Mouse (Mus musculus) layer of hippocampus, adult 6 months (tissue): ENCODE measurements around the gene Dpysl4. TPM values are rescaled to one million over a fixed set of nuclear protein-coding genes. Genes with fewer than 3 reads are reported as not detected.

Experiments
- long read RNA-seq, 2 experiments: library from polyadenylated mRNA; unstranded; transcript quantifications; one replicate each; pipeline ENCODE4 v2.0.0; 2019 to 2020
- polyA plus RNA-seq: library from polyadenylated mRNA; unstranded; fragments of <200 nt; fragmentation: Nextera tagmentation; gene quantifications from 2 replicates; pipeline ENCODE4 v1.2.3, GENCODE M21; 2021

The Dpysl4 gene
- polyA plus RNA-seq = 8.6 and 13.6 TPM in 2 replicates
- long read RNA-seq, experiment 1, transcript Dpysl4-201 (14 exons, 3,552 nt) = major isoform, 15 of 21 reads
- long read RNA-seq, experiment 1, partial matches to known transcripts = 4 of 21 reads
- long read RNA-seq, experiment 1, other reads (novel, unspliced or antisense) = 1 of 21 reads
- long read RNA-seq, experiment 2, transcript Dpysl4-201 (14 exons, 3,552 nt) = major isoform, 103 of 131 reads
- long read RNA-seq, experiment 2, partial matches to known transcripts = 15 of 131 reads
- long read RNA-seq, experiment 2, other reads (novel, unspliced or antisense) = 13 of 131 reads

GRCm38 (mm10) chr7:139085629-139086194, at the start of gene Dpysl4:
TSS of gene Dpysl4 (plus strand) at chr7:139086001.

Other genes starting within 250 kb of the Dpysl4 start
- 17.5 and 19.4 TPM in 2 replicates for gene Ppp2r2d, start 239.9 kb upstream of the Dpysl4 start, polyA plus RNA-seq
- gene Mapk1ip1, start 239.7 kb upstream of the Dpysl4 start, polyA plus RNA-seq = 35.5 and 39.3 TPM in 2 replicates
- gene Bnip3, start 176.5 kb upstream of the Dpysl4 start, polyA plus RNA-seq = 169 and 181 TPM in 2 replicates
- 5.1 and 6.3 TPM in 2 replicates for gene Jakmip3, start 145.3 kb upstream of the Dpysl4 start, polyA plus RNA-seq
- gene Lrrc27, start 127.0 kb downstream of the Dpysl4 start, polyA plus RNA-seq = 4.4 and 5.3 TPM in 2 replicates
- gene Stk32c, start 127.3 kb downstream of the Dpysl4 start, polyA plus RNA-seq = 2.2 and 3.3 TPM in 2 replicates
- 7.6 and 10.4 TPM in 2 replicates for gene Pwwp2b, start 162.5 kb downstream of the Dpysl4 start, polyA plus RNA-seq